Mouse (Mus musculus) gastrocnemius, postnatal 10 days (tissue): ENCODE results near the gene Gm128. TPM values are rescaled to one million over a fixed set of nuclear protein-coding genes. Genes with fewer than 3 reads are reported as not detected.
A peak's percentile ranks its signal among the peaks of the same experiment; 100 is the strongest.
"Not testable (repeated sequence)": the region's sequence is repeated elsewhere in the genome, so short reads cannot be mapped to it uniquely, and the experiment has no call there.

Source experiments
- DNase-seq: peaks from one replicate; pipeline ENCODE4 v3.0.0; 2021; ENCODE audit warnings: mixed read lengths
- total RNA-seq, 2 experiments: library from RNA; stranded (reverse); gene quantifications; 2 replicates each; pipeline ENCODE4 v1.2.3; 2021

Gene Gm128
- total RNA-seq, 2 experiments from 2014 or later = 0.20 TPM; not detected in 1

DNA sequence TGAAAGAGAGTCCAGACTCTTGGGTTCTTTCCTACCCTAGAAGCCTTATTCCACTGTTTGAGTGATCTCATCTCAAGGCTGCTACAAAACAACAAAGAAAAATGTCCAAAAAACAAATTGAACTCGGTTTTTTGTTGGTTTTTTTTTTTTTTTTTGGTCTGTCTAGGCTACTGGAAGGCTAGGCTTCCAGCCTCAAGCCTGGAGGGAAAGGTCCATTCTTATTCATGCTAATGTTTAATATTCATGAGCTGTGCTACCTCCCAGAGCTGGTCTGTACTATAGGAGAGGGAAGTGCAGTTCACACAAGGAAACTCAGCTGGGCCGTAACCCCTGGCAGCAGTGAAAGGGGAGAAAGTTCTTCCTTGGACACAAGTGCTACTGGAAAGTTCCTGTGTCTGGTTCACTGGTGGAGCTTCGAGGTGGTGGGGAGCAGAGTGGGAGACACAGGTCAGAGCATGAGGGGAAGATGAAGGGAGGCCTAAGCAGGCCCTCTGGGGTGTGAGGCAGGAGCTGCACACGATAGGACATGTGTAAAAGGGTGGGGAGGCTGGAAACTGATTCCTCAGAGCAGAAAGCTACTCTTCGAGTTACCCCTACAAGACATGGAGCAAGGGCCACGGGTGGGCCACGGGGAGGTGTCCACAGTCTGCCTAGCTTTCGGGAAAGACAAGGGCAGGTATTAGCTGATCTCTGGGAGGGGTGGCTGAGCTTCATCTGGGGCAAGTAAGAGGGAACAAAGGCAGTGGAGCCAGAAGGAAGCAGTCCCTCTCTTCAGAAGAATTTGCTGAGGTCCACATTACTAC is 10.7 kb downstream of the Gm128 start:
- DNase-seq = no peak

DNA sequence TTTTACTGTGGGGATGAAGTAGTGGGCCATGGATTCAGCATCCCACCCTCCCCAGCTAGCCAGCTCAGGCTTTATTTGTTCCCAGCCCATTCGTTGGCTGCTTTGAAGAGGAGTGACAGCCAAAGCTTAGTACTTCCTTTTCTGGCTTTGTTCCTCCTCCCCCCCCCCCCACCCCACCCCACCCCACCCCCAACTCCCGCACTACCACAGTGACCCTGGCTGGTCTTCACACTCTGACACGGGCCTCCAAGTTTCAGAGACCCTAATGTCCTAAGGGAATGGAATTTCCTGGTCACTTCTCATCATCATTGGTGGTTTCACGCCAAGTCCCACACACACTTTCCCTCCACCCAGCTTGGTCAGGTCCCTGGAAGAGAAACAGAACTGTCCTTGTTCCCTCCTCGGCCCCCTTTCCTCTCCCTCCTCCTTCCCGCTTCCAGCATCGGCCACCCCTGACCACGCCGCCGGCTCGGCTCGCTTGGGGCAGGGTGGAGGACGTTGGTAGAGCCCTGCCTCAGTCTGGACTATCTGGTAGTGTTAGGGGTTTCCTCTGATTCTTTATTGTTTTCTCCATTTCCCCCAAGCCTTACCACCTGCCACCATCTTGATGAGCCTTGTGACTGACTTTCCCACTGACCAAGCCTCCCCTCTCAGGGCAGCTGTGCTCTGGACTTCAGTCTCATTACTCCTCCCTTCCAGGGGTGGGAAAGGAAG is 11.5 kb downstream of the Gm128 start:
- DNase-seq = peak; percentile 48

DNA sequence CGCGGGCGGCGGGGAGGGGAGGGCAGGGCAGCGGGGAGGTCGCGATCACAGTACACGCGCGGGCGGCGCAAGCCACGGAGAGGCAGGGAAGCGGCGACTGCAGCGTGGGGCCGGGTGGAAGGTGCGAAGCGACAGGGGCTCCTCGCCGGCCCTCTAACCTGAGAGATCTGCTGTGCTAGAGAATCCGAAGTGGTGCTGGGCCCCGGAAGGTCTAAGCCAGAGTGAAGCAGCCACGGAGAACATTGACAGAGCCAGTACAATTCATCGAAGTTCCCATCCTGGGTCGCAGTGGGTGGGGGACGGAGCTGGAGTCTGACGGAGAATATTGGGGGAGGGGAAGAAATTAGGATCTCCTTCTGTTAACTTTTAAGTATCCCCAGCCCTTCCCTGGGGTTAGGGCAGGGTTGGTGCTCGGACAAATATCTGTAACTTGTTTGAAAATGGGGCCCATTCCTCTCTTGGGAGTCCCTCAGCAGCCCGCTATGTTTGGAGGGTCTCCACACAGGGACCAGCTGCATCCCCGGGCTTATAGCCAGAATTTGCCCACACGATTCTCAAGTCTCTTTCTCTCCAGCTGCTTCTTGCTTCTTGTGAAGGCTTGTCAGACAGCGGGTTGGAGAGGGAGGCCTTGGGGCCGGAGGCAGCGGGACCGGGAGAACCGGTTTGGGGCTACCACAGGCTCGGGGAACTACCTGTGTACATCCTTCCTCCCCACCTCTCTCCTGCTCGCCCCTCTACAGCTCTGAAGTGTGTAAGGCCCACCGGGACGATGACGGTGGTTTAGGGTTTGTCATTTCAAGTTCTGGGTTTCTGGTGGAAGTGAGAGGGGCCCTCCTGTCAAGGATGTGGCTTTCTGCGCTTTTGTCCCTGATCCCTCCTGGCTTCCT is 12.3 kb downstream of the Gm128 start:
- peak; percentile 38 for DNase-seq

DNA sequence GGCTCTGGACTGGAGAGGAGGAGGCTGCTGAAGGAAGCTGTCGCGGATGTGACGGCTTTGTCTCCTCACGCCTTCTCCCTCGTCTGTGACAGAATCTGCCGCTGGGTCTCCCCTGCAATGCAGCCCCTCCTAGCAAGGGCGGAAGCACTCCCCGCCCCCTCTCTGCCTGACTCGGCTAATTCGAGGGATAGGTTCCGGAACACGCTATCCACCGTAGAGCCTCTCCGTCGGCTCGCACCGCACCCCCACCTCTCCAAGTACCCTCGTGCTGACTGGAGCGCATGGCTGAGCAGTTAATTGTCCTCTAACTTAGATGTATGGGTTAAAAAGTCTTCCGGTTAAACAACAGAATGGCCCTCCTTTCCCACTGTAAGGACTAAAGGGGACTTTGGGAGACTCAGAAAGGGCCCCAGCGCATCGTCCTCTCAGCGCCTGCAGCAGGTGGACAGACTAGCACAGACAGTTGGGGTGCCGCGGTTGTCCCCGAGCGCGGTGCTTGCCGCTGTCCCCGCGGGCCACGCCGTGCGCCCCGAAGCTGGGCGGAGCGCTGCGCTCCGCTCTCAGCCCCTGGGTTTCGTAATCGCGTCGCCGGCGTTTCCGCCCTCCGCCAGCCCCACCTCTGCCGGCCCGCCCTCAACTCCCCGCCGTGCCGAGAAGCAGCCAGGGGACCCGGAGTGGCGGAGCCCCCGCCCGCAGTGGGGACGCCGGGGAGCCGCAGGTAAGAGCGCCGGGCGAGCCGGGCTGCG is 13.1 kb downstream of the Gm128 start, which contains the start of gene Cdc42se1:
Cdc42se1 (plus strand) TSS at position 585 of the 746 bp plus-strand sequence.
- peak; percentile 81 for DNase-seq

DNA sequence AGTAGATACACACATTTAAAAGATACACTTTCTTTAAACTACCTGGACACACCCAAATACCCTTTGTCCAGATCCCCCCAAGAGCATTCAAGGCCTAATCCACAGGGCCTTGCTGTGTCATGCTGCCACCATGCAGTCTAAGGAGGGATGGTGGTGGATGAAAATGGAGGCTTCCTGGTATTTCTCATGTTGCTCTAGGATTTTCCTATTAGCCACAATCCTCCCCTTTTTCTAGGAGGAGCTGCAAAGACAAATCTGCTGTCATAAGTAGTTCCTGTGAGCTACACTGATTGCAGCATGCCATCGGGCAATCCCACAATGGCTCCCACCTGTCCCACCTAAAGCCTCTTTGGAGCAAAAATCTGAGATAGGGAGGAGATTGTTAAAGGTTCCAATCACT is 14.2 kb downstream of the Gm128 start:
- no peak for DNase-seq

DNA sequence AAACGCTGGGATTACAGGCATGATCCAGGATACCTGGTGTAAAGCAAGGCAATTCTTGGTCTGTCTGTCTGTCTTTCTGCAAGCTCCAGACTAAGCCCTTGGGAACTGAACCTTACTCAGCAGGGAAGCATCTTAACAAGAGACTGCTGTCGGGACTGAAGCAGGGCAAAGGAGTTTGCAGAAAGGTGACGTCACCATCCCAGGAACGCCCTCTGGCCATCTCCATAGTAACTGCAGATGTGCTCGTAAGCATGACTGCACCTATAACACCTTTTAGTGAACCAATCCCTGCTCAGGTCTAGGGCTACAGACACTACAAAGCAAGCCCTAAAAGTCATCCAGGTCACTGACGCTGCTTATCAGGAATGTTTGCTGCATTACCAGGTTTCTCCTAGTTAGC is 17.1 kb downstream of the Gm128 start:
- no peak for DNase-seq

DNA sequence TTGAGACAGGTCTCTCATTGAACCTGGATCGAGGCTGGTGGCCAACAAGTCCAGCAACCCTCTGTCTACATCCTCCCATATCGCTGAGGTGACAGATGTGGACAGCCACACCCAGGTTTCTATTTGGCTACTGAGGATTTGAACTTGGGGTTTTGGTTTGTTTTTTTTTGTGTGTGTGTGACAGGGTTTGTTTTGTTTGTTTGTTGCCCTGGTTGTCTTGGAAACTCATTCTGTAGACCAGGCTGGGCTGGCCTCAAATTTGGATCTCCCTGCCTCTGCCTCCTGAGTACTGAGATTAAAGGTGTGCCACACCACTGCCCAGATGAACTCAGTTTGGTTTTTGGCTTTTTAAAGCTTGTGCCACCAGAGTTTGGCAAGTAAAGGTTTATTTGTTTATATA is 18.4 kb downstream of the Gm128 start:
- no peak for DNase-seq

DNA sequence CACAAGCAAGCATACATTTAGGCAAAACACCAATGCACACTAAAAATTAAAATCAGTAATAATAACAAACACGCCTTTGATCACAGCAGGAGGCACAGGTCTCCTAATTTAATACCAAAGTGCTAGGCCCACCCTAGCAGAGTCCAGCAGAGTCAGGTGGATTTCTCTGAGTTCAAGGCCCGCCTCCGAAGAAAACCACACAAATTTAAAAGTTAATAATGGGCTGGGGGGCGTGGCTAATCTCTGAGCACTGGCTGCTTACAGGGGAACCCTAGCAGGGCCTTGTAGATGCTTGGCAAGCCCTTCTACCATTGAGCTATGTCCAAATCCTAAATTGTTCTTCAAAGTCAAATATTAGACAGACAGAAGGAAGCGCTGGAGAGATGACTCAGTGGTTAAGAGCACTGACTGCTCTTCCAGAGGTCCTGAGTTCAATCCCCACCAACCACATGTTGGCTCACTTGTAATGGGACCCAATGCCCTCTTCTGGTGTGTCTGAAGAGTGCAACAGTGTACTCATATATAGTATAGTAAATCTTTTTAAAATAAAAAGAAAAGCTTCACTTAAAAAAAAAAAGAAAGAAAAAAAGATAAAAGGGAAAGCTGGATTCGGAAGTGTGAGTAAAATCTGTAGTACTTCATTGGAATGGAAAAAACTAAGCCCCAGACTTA is 22.8 kb downstream of the Gm128 start:
- DNase-seq = no peak

DNA sequence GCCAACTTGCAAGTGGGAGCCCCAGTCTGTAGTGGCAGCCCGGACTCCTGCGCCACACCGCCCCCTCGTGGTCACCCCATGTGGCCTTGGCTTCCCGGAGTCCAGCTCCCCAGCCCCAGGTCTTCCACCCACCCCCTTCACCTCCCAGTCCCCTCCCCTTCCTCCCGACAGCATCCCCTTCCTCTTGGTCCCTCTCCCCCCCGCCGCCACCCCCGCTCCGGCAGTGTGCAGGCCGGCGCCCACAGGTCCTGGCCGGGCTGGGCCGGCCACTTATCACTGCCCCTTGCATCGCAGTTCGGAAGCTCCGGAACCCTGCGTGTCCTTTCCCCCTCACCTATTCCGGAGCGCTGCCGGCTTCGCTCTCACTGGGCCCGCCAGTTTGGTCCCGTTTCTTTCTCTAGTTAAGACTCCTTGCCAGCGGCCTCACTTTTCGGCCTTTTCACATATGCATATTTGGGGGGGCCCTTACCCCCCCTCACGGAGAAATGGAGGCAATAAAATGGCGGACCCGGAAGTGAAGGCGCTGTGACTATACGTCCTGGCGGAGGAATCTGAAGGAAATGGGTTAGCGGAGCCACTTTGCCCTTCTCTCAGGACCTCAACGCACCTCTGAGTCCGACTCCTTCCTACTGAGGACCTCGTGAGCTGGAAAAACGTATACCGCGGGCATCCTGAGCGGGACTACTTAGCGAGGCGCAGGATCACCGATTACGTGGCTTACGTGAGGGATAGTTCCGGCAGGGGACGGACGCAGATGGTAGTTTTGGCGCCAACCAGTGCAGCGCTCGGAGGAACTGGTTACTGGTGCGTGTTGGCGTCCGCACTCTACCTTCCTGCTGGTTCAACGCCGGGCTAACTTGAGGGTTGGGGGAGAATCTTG is 23.9 kb downstream of the Gm128 start, which contains the start of gene Gabpb2:
Gabpb2 (minus strand) TSS at position 662 of the 880 bp plus-strand sequence.
- DNase-seq = peak; percentile 98

DNA sequence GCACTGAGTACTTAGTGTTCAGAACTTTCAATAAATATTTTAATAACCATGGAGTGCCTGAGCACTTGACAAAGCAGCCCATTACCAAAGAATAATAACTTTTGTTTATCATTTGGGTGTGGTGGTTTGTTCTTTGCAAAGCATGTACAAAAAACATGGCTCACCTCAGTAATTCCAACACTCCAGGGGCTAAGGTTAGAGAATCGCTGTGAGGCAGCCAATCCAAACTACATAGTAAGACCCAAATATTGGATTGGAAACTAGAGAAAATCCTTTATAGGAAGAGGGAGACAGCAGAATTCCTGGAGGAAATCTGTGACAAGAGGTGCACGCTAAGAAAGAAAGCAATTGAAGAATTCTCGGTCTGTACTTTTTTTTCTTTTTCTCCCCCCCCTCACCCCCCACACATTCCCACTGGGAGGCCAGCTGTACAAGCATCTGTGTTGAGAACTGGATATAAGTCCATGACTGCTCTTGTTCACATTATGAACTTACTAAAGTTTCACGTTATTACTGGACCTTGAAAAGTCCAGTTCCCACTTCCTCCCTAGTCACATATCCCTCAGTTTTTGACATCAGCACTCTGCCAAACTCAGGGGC is 24.6 kb downstream of the Gm128 start:
- no peak for DNase-seq

DNA sequence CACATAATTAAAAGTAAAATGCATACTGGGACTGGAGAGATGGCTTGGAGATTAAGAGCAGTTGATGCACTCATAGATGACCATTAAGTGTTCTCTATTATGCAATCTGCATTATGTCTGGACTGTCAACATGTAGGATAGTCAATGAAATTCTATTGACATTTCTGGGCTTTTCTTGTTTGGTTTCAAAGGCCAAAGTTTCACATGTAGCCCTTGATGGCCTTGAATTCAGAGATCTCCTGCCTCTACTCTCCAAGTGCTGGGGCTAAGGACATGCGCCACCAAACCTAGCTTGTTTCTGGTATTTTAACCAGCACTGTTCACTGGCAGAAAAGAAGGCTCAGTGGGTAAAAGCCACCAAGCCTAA is 27.8 kb downstream of the Gm128 start:
- no peak for DNase-seq

DNA sequence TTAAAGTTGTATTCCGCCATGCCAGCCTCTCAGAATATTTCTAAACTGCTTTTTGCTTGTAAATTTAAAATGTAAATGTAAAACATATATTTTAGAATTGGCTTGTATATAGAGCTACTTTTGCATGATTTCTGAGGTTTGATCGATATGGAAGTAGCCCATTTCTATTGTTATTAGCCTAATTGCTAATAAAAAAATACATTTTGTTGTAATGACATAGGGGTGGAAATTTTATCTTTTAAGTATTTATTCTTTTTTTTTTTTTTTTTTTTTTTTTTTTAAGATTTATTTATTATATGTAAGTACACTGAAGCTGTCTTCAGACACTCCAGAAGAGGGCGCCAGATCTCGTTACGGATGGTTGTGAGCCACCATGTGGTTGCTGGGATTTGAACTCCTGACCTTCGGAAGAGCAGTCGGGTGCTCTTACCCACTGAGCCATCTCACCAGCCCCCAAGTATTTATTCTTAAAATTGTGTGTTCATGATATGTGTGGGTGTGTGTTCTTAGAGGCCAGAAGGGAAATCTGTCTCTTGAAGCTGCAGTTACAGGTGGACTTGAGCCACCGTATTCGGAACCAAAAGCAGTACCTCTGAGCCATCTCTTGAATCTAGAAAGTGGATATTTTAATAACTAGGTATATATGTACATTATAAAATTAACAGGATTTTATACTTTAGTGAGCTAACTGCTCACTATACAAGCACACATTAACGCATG is 28.3 kb downstream of the Gm128 start:
- DNase-seq = not testable (repeated sequence)

DNA sequence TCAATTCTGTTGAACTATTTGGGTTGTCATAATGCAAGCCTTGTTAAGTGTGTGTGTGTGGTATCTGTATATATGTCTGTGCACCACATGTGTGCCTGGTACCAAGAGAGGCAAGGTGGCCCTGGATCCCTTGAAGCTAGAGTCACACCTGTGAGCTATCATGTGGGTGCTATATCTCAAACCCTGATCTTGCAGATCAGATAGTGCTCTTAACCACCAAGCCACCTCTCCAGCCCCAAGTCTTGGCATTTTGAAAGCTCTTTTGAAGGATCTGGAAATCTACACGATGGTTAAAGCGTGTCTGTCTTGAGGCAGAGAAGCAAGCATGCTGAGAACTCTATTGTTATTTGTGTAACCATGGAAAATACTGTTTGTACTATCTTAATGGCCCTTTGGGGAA is 30.8 kb downstream of the Gm128 start:
- no peak for DNase-seq

DNA sequence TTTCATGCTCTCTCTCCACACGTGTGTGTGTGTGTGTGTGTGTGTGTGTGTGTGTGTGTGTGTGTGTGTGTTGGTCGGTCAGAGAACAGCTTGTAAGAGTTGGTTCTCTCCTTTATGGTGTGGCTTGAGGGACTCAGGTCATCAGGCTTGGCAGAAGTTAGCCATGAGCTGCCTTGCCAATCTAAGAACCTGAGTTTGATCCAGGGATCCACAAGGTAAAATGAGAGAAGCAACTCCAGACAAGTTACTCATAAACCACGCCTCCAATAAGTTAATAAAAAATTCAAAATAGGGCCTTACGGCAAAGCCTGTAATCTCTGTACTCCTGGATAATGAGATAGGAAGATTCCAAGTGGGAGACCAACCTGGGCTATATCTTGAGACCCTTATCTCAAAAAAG is 33.1 kb downstream of the Gm128 start:
- no peak for DNase-seq

DNA sequence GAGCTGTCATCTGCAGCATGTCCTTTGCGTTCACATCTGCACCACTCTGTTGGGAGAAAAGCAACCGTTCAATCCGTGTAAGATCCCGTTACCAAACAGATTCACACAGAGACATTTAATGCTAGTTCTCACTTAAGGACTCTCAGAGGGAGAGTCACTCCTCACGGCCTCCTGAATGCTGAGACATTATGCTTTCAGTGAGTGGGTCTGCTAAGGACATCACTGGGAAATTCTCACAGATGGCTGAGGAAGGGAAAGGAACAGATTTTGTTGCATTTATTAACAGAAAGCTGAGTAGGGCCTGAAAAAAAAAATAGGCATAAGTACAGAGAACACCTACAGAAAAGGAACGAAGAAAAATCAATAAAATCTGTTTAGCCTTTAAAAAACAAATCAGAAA is 37.5 kb downstream of the Gm128 start:
- DNase-seq = no peak

DNA sequence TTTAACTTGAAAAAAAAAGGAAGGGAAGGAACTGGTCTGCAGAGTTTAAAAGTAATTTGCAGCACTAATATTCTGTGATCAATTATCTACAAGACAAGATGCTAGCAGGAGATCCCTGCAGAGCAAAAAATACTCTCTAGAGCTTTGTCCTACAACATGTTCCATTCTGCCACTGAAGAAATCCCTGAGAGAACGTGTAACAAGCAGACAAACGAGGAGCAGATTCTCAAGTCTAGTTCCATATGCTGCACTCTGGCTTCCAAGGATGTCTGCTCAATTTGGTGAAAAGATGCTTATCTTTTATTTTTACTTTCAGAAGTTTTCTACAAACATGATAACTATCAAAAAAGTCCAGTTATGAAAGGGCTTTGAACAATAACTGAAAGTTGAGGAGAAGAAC is 40.8 kb downstream of the Gm128 start:
- DNase-seq = no peak

DNA sequence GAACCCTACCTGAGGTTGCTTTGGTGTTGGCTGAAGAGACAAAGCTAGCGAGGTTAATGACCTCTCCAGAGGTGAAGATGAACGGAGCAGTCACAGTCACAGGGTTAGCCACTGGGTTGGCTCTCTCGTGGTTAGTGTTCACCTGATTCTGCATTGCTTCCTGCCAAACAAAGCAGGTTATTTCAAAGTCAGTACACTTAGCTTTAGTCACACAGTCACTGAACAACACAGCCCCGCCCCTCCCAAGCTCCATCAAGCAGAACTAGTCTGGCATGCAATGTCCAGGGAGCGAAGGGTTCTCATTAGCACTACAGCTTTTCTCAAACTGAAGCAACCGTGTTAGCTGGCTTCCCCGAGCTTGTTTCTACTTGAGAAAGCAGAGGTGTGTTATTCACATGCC is 41.3 kb downstream of the Gm128 start:
- no peak for DNase-seq

DNA sequence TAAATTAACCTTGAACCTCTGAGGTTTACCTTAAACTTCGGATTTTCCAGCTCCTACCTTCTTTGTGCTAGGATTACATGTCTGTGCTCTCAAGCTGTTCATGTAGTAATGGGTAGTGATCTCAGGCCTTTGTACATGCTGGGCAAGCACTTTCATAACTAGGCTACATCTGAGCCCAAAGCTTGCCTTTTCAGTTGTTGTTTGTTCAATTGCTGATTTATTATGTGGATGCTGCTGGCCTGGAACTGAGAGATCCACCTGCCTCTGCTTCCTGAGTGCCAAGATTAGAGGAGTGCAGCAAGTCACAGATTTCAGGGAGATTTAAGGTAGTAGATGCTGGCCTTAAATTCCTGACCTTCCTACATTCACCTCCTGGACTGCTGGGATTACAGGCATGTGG is 42.3 kb downstream of the Gm128 start:
- no peak for DNase-seq

DNA sequence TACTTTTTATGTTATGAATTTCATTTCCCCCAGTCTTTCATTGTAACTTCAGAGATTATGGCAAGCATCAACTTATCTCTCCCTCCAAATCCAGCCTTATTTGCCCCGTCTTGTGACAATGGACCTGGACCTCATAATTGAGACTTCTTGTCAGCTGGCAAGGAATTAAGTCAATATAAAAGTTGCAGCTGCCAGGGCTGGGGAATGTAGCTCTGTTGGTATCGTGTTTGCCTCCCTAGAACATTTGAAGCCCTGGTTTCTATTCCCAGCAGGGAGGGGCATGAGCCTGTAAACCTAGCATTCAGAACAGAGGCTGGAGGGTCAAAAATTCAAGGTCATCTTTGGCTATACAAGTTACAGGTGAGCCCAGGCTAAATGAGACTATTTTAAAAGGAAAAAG is 45.6 kb downstream of the Gm128 start:
- DNase-seq = no peak
